Mouse (Mus musculus) adrenal gland, postnatal 36 days (tissue): ENCODE results near the gene Amt. TPM values are rescaled to one million over a fixed set of nuclear protein-coding genes. Genes with fewer than 3 reads are reported as not detected.
A peak's percentile ranks its signal among the peaks of the same experiment; 100 is the strongest.
"Not testable (repeated sequence)": the region's sequence is repeated elsewhere in the genome, so short reads cannot be mapped to it uniquely, and the experiment has no call there.

Experiments used
- DNase-seq, 2 experiments: peaks; one replicate each; pipeline ENCODE4 v3.0.0; 2021; ENCODE audit warnings: mixed read lengths in 1 of 2
- total RNA-seq, 2 experiments: library from RNA; stranded (reverse); gene quantifications; 2 replicates each; pipeline ENCODE4 v1.2.3; 2021

The Amt gene
- total RNA-seq, 2 experiments from 2014 or later: 2.7 to 4.4 TPM

- DNase-seq: peak; percentile 71 to 76
Measured at GRCm38 (mm10) chr9:108280071-108280828, 16.4 kb upstream of the Amt start.

- DNase-seq: peak; percentile 74 to 86
Measured at GRCm38 (mm10) chr9:108284410-108284809, 12.2 kb upstream of the Amt start.

- DNase-seq: not testable (repeated sequence)
Measured at GRCm38 (mm10) chr9:108287526-108288238, 9.0 kb upstream of the Amt start.

GRCm38 (mm10) chr9:108289347-108289746 is 7.3 kb upstream of the Amt start:
- no peak for DNase-seq

- DNase-seq: peak; percentile 90 to 92
Measured at GRCm38 (mm10) chr9:108290016-108290750, 6.5 kb upstream of the Amt start, which contains the start of gene Nicn1. Gene Nicn1 (plus strand): TSS chr9:108290429.

- DNase-seq: no peak
Measured at GRCm38 (mm10) chr9:108290773-108291172, 5.9 kb upstream of the Amt start.

DNA sequence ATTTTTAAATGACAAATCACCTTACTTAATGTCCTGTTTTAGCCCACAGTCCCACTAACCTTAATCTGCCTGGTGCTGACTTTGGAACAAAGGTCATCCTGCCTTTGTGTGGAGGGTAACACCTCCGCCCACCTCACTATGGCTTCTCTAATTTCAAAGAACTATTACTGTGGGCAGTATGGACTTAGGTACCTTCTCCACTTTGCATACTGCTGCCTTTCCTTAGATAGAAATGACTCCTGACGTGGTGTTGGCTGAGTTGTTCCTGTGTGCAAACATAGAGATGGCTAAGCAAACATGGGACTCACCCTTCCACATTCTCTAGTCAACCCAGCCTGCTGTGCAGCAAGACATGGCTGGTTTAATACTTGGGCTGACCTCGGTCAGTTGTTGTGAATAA is 5.2 kb downstream of the Amt start:
- DNase-seq: no peak

- no peak for DNase-seq
Measured at GRCm38 (mm10) chr9:108304716-108305115, 8.1 kb downstream of the Amt start.

DNA sequence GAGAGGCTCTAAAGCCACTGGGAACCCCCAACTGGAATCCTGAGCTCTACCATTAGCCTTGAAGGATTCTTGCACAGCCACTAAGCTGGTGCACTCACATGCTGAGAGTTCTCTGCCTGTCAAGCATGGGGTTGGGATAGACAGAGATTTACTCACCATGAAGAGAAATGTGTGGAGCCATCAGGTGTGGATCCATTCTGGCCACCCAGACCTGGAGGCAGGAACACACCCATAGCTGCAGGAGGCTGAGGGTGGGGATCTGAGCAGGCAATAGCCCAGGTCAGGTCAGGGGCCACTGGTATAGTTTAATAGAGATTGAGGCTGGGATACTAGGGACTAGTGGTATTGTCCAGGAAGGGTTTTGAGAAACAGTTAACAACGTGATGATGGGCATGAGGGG is 8.5 kb downstream of the Amt start:
- DNase-seq: no peak

GRCm38 (mm10) chr9:108305629-108306520 is 9.2 kb downstream of the Amt start, which contains the start of the genes Rhoa and Tcta:
Gene Rhoa (plus strand): TSS chr9:108306129.
Gene Tcta (minus strand): TSS chr9:108306160.
- DNase-seq: peak; percentile 98

DNA sequence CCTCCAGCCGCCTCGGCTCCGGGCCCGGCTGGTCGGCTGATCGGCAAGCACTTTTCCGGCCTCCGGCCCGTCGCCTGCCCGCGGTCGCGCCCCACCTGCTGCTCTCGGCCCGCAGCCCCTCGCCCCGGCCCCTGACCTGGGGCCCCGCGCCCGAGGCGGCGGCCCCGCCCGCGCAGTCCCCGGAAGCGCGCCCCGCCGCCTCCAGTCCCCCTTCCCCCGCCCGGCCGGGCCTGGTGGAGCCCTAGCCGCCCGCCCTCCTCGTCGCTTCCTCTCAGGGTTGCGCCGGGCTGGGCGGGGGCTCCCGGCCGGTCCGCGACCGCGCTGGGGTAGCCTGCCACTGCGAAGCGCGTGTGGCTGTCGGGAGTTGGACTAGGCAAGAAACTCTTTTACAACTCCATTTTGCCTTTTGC is 9.9 kb downstream of the Amt start:
- DNase-seq: peak; percentile 90 to 94

GRCm38 (mm10) chr9:108307021-108307807 is 10.6 kb downstream of the Amt start:
- DNase-seq: no peak

DNA sequence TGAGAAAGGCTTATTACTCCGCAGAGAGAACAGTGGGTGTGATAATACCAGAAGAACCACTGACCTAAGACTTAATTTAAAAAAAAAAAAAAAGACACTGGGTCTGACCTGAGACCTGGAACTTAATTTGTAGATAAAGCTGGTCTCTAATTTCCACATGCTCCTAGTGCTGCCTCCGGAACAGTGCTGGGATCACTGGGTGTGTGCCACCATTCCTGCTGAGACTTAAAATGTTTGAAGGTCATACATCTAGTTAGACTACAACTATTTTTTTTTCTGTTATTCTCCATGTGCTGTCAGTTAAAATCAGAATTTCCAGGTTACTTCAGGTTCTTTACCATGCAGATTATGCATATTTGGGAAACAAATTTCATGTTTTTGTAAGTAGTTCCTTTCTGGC is 11.5 kb downstream of the Amt start:
- DNase-seq: no peak

DNA sequence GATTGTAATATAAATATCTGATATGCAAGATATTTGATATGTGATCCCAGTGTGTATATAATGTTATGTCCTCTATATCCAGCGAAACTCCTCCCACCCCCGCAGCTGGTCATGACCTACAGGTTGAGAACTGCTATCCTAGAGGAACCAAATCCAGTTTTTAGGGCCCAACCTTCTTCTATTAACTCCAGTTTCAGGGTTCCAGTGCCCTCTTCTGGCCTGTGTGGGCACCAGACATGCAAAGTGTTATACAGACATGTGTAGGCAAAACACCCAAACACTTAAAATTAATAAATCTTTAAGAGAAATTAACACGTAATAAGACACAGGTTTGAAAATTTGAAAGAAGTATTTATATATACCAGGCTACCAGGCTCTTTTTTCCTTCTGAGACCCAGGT is 20.9 kb downstream of the Amt start:
- DNase-seq: peak in 1 of 2 experiments; percentile 37

DNA sequence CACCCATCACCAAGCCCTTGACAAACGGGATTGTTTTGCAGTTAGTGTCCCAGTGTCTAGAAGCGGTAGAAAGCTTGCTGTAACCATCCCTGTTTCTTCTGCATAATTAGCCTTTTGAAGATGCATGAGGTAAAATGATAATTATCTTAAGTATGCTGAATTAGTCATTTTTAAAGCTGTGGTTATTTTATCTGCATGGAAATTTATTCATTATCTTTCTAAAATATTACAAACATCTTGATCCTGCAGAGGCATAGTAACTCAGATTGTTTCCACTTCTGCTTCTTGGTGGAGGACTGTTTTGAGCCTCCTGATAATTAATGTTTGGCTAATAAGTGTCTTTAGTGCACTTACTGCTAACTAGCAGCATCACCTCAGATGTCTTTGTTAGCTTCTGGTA is 21.8 kb downstream of the Amt start:
- DNase-seq: no peak

GRCm38 (mm10) chr9:108322054-108322453 is 25.4 kb downstream of the Amt start:
- DNase-seq: not testable (repeated sequence)

DNA sequence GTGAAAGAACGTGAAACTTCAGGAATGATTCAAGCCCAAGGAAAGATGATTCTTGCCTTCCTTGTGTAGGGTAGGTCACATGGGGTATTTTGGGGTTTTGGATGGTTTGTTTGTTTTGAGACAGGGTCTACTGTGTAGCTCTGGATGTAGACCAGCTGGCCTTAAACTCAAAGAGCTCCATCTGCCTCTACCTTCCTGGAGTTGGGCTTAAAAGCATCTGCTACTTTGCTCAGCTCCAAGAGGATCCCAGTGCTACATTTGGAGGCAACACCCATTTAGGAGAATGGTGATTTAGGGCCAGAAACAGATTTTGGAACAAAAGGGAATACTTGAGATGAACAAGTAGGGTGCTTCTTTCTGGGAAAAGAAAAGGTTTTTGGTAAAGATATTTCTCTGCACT is 28.1 kb downstream of the Amt start:
- no peak for DNase-seq

GRCm38 (mm10) chr9:108325811-108326210 is 29.2 kb downstream of the Amt start:
- DNase-seq: no peak

- no peak for DNase-seq
Measured at GRCm38 (mm10) chr9:108337848-108338550, 41.3 kb downstream of the Amt start.

DNA sequence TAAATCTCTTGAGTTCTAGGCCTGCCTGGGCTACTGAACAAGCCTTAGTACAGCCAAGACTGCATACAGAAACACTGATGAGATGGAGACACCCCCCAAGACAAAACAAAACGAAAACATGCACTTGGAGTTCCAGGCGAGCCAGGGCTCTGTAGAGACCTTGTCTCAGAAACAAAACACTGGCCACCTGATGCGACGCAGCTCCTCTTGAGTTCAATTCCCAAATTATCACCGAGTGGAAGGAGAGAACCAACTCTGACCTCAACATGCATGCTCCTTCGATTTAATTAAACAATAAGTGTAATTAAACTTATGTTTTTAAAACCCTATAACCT is 41.9 kb downstream of the Amt start:
- DNase-seq: no peak
